Mouse (Mus musculus) myocyte (in vitro differentiated cells): ENCODE measurements at regions not wholly inside any gene's neighbourhood (a gene's known extent, or its start where the extent isn't known, plus 50 kb on each side); places are given as distances from the start of the nearest gene placed in this dataset.

Experiments used
- CEBPB ChIP-seq: IDR thresholded peaks from 2 replicates; pipeline ENCODE4 v1.6.1; 2011; ENCODE audit warnings: mild to moderate bottlenecking, moderate library complexity; ENCODE audit not compliant: poor library complexity, insufficient read depth, severe bottlenecking
- E2F4 ChIP-seq: IDR thresholded peaks from one replicate; pipeline ENCODE4 v1.6.1; 2011; ENCODE audit warnings: mild to moderate bottlenecking, control low read depth, moderate library complexity; ENCODE audit not compliant: insufficient read depth
- MYOD1 ChIP-seq, 3 experiments: IDR thresholded peaks; one replicate each; pipeline ENCODE4 v1.6.1; 2011; ENCODE audit warnings: control low read depth in 2 of 3, low read depth in 2 of 3, mild to moderate bottlenecking in 2 of 3, moderate library complexity in 1 of 3; ENCODE audit not compliant: insufficient read length in 2 of 3, control insufficient read depth in 1 of 3
- POLR2A ChIP-seq: IDR thresholded peaks from one replicate; pipeline ENCODE4 v1.6.1; 2011; ENCODE audit warnings: low read depth, mild to moderate bottlenecking, control low read depth, moderate library complexity; ENCODE audit not compliant: insufficient read length
- POLR2AphosphoS2 ChIP-seq: IDR thresholded peaks from one replicate; pipeline ENCODE4 v1.6.1; 2011; ENCODE audit warnings: low read depth, control low read depth; ENCODE audit not compliant: insufficient read length

- TF ChIP-seq POLR2AphosphoS2 (no peak), POLR2A (no peak), E2F4 (no peak), MYOD1 (IDR thresholded peaks at IDR 0.05; ENCODE audit: control insufficient read depth in 1 of 3, insufficient read length in 2 of 3, low read depth in 2 of 3) (no peak), CEBPB (no peak)
Observed at GRCm38 (mm10) chr5:17115035-17115434, 257.9 kb upstream of the Speer4f2 start.
